Mouse (Mus musculus): ENCODE measurements around the gene Kcnma1. TPM values are rescaled to one million over a fixed set of nuclear protein-coding genes. Genes with fewer than 3 reads are reported as not detected.

Gene Kcnma1
- polyA plus RNA-seq, 1 experiment from 2014 or later = 6.0 TPM

DNA sequence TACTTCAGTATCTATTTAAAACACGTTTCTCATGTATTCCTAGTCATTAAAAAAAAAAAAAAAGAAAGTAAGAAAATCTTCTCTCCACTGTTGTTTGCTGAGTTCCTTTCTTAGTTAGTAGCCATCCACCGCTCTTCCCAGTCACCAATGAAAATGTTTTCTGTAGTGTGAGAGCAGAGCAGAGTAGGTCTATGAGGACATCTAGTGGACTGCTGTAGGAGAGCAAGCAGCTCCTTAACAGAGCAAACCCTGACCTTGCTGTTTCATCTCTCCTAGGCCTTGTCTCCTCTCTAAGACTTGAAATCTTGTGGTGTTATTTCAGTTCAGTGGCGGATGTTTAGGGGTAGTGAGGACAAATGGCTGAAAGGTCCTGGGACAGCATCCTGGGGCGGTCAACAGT is 585.2 kb downstream of the Kcnma1 start:
- Histone ChIP-seq H3K4me2 (replicated peaks) (no peak overlapping the region), H3K9me3 (no peaks in the 10 kb centered on the region), H3K27ac (no peak overlapping the region), H3K9ac (no peak overlapping the region), H3K27me3 (no peaks in the 10 kb centered on the region), H3K4me3 (no peak overlapping the region), H3K36me3 (no peaks in the 10 kb centered on the region), H3K4me1 (peaks cover 20% of the 10 kb centered on the region)
- 24% methylated on average over 4 of the region's 4 CpGs for WGBS
- no peak for ATAC-seq (ENCODE audit: low FRiP score, low read depth)

DNA sequence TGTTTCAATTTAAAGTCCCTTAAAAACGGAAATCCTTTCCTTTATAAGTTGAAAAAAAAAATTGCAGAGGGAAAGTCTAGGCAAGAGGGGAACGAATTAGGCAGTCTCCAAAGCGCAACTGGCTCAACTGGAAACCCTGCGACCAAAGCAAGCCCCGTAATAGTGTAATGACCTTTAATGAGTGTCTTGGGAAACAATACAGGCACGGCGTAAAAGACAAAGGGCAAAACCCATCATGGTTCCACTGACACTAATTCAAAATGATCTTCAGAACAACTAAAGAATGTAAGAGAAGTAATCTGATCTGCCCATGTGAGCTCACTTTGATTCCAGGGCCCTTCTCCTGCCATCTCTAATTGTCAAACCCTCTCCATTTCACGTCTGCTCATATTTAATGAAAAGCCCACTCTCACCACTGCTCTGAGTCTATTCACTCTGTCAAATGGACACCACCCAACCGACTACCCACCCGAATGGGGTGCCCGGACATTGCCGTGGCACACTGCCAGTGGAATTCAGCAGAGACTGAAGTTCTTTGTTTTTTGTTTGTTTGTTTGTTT is 591.7 kb downstream of the Kcnma1 start:
- Histone ChIP-seq H3K27ac (no peak overlapping the region), H3K9ac (no peak overlapping the region), H3K4me3 (no peak overlapping the region), H3K27me3 (no peaks in the 10 kb centered on the region), H3K36me3 (no peaks in the 10 kb centered on the region), H3K9me3 (no peaks in the 10 kb centered on the region), H3K4me1 (peaks cover 17% of the 10 kb centered on the region; the same call in 1 of the 2 replicates), H3K4me2 (replicated peaks) (no peak overlapping the region)
- ATAC-seq (ENCODE audit: low FRiP score, low read depth) = no peak
- WGBS = 46% methylated on average over 12 of the region's 12 CpGs

DNA sequence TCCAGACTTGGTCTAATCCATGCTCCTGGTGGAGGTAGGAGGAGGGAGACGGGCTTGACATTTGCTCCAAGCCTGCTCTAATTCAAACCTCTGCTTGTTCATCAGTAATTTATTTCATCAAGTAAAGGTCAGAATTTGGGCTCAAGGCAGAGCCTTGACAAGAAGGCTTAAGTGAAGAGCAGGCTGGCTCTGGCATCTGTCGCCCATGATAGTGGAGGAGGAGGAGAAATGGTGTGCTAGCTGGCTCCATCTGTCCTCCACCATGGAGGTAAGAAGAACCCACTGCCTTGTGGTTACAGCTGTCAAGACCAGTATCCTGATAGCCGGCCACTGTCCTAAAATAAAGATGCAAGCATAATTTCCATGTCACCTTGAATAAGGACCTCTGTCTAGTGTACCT is 595.3 kb downstream of the Kcnma1 start:
- ATAC-seq (ENCODE audit: low FRiP score, low read depth) = no peak
- no peak overlapping the region for H3K27ac ChIP-seq
- H3K4me1 ChIP-seq = peaks cover 10% of the 10 kb centered on the region; the same call in 1 of the 2 replicates
- no peak overlapping the region for H3K4me3 ChIP-seq
- H3K36me3 ChIP-seq = no peaks in the 10 kb centered on the region
- no peaks in the 10 kb centered on the region for H3K27me3 ChIP-seq
- no peaks in the 10 kb centered on the region for H3K9me3 ChIP-seq
- no peak overlapping the region for H3K4me2 ChIP-seq (replicated peaks)
- no peak overlapping the region for H3K9ac ChIP-seq
- WGBS = 86% methylated on average over 3 of the region's 3 CpGs

DNA sequence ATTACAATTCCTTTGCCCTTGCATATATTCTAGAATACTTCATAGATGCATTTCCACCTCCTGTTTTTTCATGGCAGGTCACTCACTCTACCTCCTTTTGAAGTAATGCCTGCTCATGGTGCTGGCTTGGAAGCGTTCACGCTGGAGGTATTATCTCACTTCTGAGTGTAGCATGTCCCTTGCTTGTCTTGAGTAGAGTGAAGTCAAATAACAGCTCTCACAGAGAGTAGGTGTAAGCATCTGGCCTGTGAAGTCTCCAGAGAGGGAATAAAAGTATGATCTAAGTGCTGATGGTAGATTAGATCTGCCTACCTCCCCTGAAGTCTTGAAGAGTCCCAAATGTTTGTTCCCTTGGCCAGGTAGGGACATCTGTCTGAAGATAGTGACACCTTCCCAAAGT is 607.2 kb downstream of the Kcnma1 start:
- Histone ChIP-seq H3K36me3 (no peaks in the 10 kb centered on the region), H3K9me3 (no peaks in the 10 kb centered on the region), H3K4me1 (no peaks in the 10 kb centered on the region), H3K27ac (no peak overlapping the region), H3K27me3 (no peaks in the 10 kb centered on the region), H3K9ac (no peak overlapping the region), H3K4me3 (no peak overlapping the region), H3K4me2 (replicated peaks) (no peak overlapping the region)
- WGBS = 77% methylated on average over 2 of the region's 2 CpGs
- no peak for ATAC-seq (ENCODE audit: low FRiP score, low read depth)

DNA sequence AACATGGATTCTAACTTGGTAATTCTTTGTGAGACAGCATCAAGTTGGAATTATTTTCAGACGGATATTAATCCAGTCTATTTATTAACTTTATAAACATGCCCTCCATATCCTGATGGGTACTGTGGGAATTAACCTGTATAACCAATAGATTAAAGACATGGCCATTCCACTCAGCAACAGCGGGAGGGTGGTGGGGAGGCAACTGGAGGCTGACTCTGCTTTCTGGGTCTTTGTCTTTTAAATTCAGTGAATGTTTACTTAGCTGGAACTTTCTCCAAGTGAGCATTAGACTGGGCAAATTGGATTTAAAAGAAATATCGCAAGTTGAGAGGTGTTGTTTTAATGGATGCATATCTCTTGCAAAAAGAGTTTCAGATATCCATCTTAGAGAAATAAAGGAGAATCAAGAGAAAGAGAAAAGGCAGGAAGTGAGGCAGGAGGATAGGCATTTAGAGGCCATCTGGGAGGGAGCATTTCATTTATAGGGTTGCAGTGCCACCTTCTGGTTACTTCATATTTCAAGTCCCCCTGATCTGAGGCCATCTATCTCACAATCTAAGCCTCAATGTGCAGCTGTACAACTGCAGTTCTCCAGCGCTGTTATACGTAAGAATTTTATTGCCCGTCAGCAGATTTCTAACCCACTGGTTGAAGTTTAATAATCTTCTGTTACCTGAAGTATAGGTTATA is 613.4 kb downstream of the Kcnma1 start:
- Histone ChIP-seq H3K9me3 (no peaks in the 10 kb centered on the region), H3K4me3 (no peak overlapping the region), H3K36me3 (no peaks in the 10 kb centered on the region), H3K27ac (peak overlapping the region; percentile 44; the same call in 1 of the 2 replicates), H3K4me1 (peaks cover 11% of the 10 kb centered on the region; the same call in 1 of the 2 replicates), H3K9ac (no peak overlapping the region), H3K4me2 (replicated peaks) (0 out of 2 replicates have a peak overlapping the region, but pooled peaks have one; percentile 3), H3K27me3 (no peaks in the 10 kb centered on the region)
- ATAC-seq (ENCODE audit: low FRiP score, low read depth) = peak; percentile 92
- WGBS = 8% methylated on average over 6 of the region's 6 CpGs

DNA sequence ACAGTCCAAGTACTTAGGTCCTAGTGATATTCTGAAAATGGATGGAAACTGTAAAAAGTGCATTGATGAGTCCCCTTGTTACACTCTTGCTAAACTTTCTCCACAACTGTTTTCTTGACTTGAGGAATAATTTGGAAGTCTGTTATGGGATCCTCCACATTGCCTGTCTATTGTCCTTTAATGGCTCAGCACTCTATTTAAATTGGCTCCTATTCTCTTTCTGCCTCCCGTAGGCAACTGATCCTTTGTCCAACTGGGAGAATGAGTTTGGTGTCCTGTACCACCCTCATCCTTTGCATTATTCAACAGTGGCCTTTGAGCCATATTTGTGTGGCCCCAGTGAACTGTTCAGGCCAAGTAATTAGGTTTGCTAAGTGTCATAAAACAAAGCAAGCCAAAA is 616.6 kb downstream of the Kcnma1 start:
- Histone ChIP-seq H3K27ac (no peak overlapping the region), H3K36me3 (no peaks in the 10 kb centered on the region)

DNA sequence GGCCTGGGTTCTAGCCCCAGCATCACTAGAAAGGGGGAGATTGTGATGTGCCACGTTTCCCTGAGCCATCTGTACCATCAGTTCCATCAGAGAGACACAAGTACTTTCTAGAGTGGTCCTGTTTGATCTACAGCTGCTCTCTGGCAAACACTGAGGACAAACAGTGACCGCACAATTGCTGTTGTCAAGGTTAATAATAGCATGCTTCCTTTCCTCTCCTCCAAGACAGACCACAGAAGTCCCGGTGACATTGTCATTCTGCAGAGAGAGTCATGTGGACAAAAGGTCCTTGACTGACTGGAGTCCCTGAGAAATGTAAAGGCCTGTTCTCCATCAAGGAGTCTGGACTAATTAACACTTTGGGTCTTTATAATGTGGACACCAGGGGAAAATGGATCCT is 622.7 kb downstream of the Kcnma1 start:
- Histone ChIP-seq H3K27me3 (peaks cover 2% of the 10 kb centered on the region; the same call in 1 of the 2 replicates), H3K27ac (no peak overlapping the region), H3K36me3 (no peaks in the 10 kb centered on the region), H3K4me2 (replicated peaks) (no peak overlapping the region), H3K9ac (no peak overlapping the region), H3K9me3 (no peaks in the 10 kb centered on the region), H3K4me1 (peaks cover 39% of the 10 kb centered on the region), H3K4me3 (no peak overlapping the region)
- ATAC-seq (ENCODE audit: low FRiP score, low read depth) = no peak
- WGBS = 68% methylated on average over 3 of the region's 3 CpGs

More for the DNA sequence above, 616.6 kb downstream of the Kcnma1 start:
- no peaks in the 10 kb centered on the region for H3K9me3 ChIP-seq
- no peak overlapping the region for H3K9ac ChIP-seq
- WGBS = 47% methylated on average over 1 of the region's 1 CpGs
- peaks cover 11% of the 10 kb centered on the region; the same call in 1 of the 2 replicates for H3K4me1 ChIP-seq
- no peak for ATAC-seq (ENCODE audit: low FRiP score, low read depth)
- peaks cover 2% of the 10 kb centered on the region; the same call in 1 of the 2 replicates for H3K27me3 ChIP-seq
- H3K4me3 ChIP-seq = no peak overlapping the region
- no peak overlapping the region for H3K4me2 ChIP-seq (replicated peaks)

DNA sequence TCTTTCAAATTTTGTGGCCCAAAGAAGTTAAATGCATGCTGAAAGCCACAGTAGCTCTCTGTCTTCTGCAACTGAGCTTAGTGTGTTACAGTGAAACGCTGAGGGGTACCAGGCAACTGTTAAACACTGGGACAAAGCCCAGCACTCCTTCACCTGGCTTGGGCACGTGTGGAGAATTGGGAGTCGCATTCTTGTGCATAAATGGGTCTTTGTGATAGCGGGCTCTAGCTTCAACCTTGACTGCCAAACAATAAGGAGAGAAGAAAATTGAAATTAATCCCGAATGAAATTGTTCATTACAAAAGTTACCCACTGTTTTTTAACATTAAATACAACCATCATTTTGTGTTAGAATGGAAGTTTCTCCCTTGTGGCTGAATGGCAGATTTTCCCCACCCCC is 623.5 kb downstream of the Kcnma1 start:
- H3K9me3 ChIP-seq = no peaks in the 10 kb centered on the region
- H3K36me3 ChIP-seq = no peaks in the 10 kb centered on the region
- H3K9ac ChIP-seq = no peak overlapping the region
- no peak for ATAC-seq (ENCODE audit: low FRiP score, low read depth)
- peaks cover 45% of the 10 kb centered on the region for H3K4me1 ChIP-seq
- H3K4me2 ChIP-seq (replicated peaks) = no peak overlapping the region
- no peak overlapping the region for H3K4me3 ChIP-seq
- H3K27me3 ChIP-seq = peaks cover 2% of the 10 kb centered on the region; the same call in 1 of the 2 replicates
- H3K27ac ChIP-seq = peak overlapping the region; percentile 55; the same call in 1 of the 2 replicates
- WGBS = 34% methylated on average over 5 of the region's 5 CpGs

DNA sequence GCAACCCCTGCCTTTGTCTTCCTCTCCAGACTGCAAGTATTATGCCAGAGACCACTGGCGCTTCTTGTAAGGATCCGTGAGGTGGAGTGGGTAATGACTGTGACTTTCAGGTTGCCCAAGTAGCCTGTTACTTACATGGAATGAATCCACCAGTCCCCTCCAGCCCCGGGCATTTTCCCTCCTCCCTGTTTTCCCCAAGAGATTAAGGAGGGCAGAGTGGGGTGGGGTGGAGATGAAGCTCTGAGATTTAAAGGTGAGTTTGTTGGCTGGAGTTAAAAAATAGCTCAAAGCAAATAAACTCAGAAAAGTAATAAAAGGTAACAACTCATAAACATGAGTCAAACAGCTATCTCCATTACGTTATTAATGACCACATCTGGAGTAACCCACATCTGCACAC is 624.1 kb downstream of the Kcnma1 start:
- Histone ChIP-seq H3K9me3 (no peaks in the 10 kb centered on the region), H3K27ac (peak overlapping the region; percentile 55; the same call in 1 of the 2 replicates), H3K9ac (no peak overlapping the region), H3K27me3 (peaks cover 2% of the 10 kb centered on the region; the same call in 1 of the 2 replicates), H3K4me1 (peaks cover 46% of the 10 kb centered on the region), H3K4me3 (no peak overlapping the region), H3K4me2 (replicated peaks) (peak overlapping the region; percentile 25), H3K36me3 (no peaks in the 10 kb centered on the region)
- WGBS = 10% methylated on average over 4 of the region's 4 CpGs
- peak; percentile 19; the same call in 1 of the 2 replicates for ATAC-seq (ENCODE audit: low FRiP score, low read depth)

DNA sequence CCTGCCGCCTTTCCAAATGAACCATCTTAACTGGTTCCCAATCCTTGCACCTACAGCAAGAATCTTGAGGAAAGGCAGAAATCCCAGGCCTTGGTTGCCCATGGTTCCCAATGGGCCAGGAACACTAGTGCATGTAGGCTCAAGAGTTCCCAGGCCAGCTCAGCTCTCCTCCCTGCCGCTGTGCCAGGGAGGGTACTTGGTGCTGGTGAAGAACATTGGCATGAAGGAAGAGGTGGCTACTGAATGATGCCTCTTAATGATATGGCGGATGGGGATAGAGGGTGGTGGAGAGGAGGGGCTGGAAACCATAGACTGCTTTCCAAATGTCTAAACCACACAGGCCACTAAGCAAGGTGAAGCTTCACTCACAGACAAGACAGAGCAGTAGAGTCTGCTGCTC is 627.5 kb downstream of the Kcnma1 start:
- Histone ChIP-seq H3K27me3 (no peaks in the 10 kb centered on the region; the same call in 1 of the 2 replicates), H3K4me1 (peaks cover 46% of the 10 kb centered on the region), H3K27ac (no peak overlapping the region), H3K36me3 (no peaks in the 10 kb centered on the region), H3K4me2 (replicated peaks) (no peak overlapping the region), H3K9ac (no peak overlapping the region), H3K9me3 (no peaks in the 10 kb centered on the region), H3K4me3 (no peak overlapping the region)
- ATAC-seq (ENCODE audit: low FRiP score, low read depth) = no peak
- WGBS = 91% methylated on average over 3 of the region's 3 CpGs

DNA sequence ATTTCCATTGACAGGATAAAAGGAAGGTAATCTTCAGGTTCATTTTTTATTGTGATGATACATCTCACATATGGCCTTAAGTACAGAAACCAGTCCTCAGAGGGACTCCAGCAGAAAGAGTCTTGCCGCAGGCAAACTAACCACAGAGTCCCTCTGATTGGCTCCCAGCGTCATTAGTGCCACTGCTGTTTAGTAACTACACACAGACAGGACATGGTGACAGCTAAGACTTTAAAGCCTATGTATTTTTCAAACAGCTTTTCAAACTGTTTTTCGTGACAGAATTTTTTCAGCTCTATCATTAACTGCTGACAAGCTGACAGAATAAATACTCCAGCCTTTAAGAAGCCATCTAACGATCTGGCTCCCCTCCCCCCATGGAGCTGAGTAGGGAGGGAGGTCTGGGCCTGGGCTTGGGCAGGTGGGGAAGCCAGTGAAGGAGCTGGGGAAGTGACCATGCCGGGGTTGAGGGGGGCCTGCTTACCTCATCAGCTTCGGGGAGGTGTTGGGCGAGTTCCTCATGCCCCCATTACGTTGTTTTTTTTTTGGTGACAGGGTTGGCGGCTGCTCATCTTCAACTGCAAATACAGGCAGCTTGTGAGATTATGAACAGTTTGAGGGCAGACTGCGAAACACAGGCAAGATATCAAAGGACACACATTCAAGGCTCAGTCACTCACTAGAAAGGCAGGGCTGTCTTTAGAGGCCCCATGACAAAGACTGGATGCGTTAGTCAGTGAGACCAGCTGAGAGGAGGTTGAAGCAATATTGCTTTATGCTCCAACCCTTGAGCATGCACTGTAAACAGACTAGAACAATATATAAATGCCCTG is 628.3 kb downstream of the Kcnma1 start:
- Histone ChIP-seq H3K9ac (no peak overlapping the region), H3K4me3 (no peak overlapping the region), H3K27me3 (no peaks in the 10 kb centered on the region; the same call in 1 of the 2 replicates), H3K4me2 (replicated peaks) (no peak overlapping the region), H3K9me3 (no peaks in the 10 kb centered on the region), H3K4me1 (peaks cover 42% of the 10 kb centered on the region), H3K27ac (no peak overlapping the region), H3K36me3 (no peaks in the 10 kb centered on the region)
- ATAC-seq (ENCODE audit: low FRiP score, low read depth) = no peak
- WGBS = 23% methylated on average over 11 of the region's 11 CpGs
